Mouse (Mus musculus) adrenal gland, postnatal 0 days (tissue): ENCODE results near the gene Fam174a. TPM values are rescaled to one million over a fixed set of nuclear protein-coding genes. Genes with fewer than 3 reads are reported as not detected.

ENCODE experiments used
- polyA plus RNA-seq: library from polyadenylated mRNA; unstranded; fragments of >200 nt; fragmentation: Nextera tagmentation; extraction: Ambion mirVana; gene quantifications from 2 replicates; pipeline ENCODE4 v1.2.1, GENCODE M21; 2015

The Fam174a gene
- 92.4 and 96.8 TPM in 2 replicates for polyA plus RNA-seq

GRCm38 (mm10) chr1:95313393-95314228, at the start of gene Fam174a:
Fam174a (plus strand) TSS chr1:95313623.

